Mouse (Mus musculus) lung, adult 2 months (tissue): Measurements from ENCODE around the gene Rbm33.

ENCODE experiments used
- CTCF ChIP-seq: fragments of 200-500 bp; IDR thresholded peaks from 2 replicates; pipeline ENCODE4 v1.5.1; 2011; ENCODE audit warnings: mild to moderate bottlenecking, low read length, control low read depth; ENCODE audit not compliant: insufficient read depth
- POLR2A ChIP-seq: fragments of 200-500 bp; IDR thresholded peaks from 2 replicates; pipeline ENCODE4 v1.6.1; 2011; ENCODE audit warnings: low read depth, mild to moderate bottlenecking, control low read depth, low read length, borderline replicate concordance; ENCODE audit errors: extremely low read depth

DNA sequence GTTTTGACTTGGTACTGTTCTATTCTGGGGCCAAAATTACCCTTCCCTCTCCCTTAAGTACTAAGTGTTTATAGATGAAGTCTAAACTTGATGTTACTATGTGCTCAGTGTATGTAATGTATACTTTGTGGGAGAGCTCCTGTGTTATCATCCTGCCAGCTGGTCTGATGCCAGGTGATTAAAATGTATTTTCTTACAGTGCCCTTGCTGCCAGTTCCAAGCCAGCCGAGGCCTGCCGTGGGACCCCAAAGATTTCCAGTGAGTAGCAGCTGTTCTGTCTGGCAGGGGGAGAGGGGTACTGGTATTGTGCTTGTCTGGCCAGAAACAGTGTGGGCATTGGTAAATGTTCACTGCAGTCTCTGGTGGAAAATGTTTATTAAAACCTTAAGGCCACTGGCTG is 51.1 kb downstream of the Rbm33 start:
- TF ChIP-seq CTCF (no peak), POLR2A (no peak)
